Comparison of ENCODE assay signal across 9 mouse cellular contexts in genomic region chr10:77342842-77343241, GRCm38 (mm10).
DNase-seq lines count a peak whose midpoint lies in the region; ATAC-seq lines count a peak whose summit lies in the region.
"Had no signal": no experiment of that assay in that cellular context is flagged by ENCODE, and none has a peak within 500 bp of the region (broad histone marks: within the 10 kb centered on the region; RNA-seq: fewer than 3 reads in every experiment).

No protein-coding gene starts in this region.

- intact Hi-C loops in heart, postnatal 10 days (cut with DNase I): no loop called here

- peak; percentile 22 for DNase-seq in lung, postnatal 14 days
- DNase-seq in lung, adult 18-20 months: no peak
- DNase-seq in cerebellum, postnatal 36 days: peak; percentile 84
- DNase-seq in heart, postnatal 10 days: peak; percentile 78 to 83
- DNase-seq in right cerebral cortex, postnatal 25 days: peak; percentile 33
- DNase-seq in embryo, embryonic 10.5 days (ENCODE audit: low spot score): no peak
- no peak for DNase-seq in kidney, postnatal 25 days

- no peaks in the 10 kb centered on the region for H3K4me1 ChIP-seq in kidney, embryonic 16.5 days (ENCODE audit: insufficient read depth, low read length)
- H3K4me1 ChIP-seq: neural tube, embryonic 12.5 days had no signal

- H3K27me3 ChIP-seq in kidney, embryonic 16.5 days (ENCODE audit: insufficient read depth, low read length): no peaks in the 10 kb centered on the region
- H3K27me3 ChIP-seq: neural tube, embryonic 12.5 days had no signal

- no peaks in the 10 kb centered on the region for H3K9me3 ChIP-seq in kidney, embryonic 16.5 days (ENCODE audit: low read length)
- H3K9me3 ChIP-seq: neural tube, embryonic 12.5 days had no signal

- H3K27ac ChIP-seq in kidney, embryonic 16.5 days (ENCODE audit: low read length): no peak overlapping the region
- H3K27ac ChIP-seq: neural tube, embryonic 12.5 days had no signal

- 35% methylated on average over 3 of the region's 3 CpGs for WGBS in kidney, embryonic 16.5 days

- H3K4me2 ChIP-seq in kidney, embryonic 16.5 days (replicated peaks; ENCODE audit: low read depth, low read length): no peak overlapping the region
- H3K4me2 ChIP-seq: neural tube, embryonic 12.5 days had no signal

- no peak overlapping the region for H3K4me3 ChIP-seq in kidney, embryonic 16.5 days (ENCODE audit: low read length)
- H3K4me3 ChIP-seq: neural tube, embryonic 12.5 days had no signal

- H3K36me3 ChIP-seq in kidney, embryonic 16.5 days (ENCODE audit: insufficient read depth, low read length): no peaks in the 10 kb centered on the region
- H3K36me3 ChIP-seq: neural tube, embryonic 12.5 days had no signal

- H3K9ac ChIP-seq in kidney, embryonic 16.5 days (replicated peaks; ENCODE audit: low read length): no peak overlapping the region
- H3K9ac ChIP-seq: neural tube, embryonic 12.5 days had no signal

- no peak for ATAC-seq in kidney, embryonic 16.5 days (ENCODE audit: low FRiP score, low TSS enrichment)

Comparison
In these comparisons a context has a peak if more than half of its experiments do, and no peak if none do; other contexts are left out.
1. DNase-seq: peak in lung, postnatal 14 days (single experiment), cerebellum, postnatal 36 days (2 of 2), heart, postnatal 10 days (2 of 2) and right cerebral cortex, postnatal 25 days (single experiment); none in lung, adult 18-20 months (0 of 2), embryo, embryonic 10.5 days (single experiment) and kidney, postnatal 25 days (0 of 2).